Mouse (Mus musculus) embryonic facial prominence, embryonic 14.5 days (tissue): Measurements from ENCODE around the gene Rasa3. TPM values are rescaled to one million over a fixed set of nuclear protein-coding genes. Genes with fewer than 3 reads are reported as not detected.

Experiments
- ATAC-seq: fragments of 200-750 bp; cut with Nextera tagmentation; 2 replicates; pipeline ENCODE4 v1.8.0; 2017; ENCODE audit warnings: low read depth, moderate number of reproducible peaks, moderate TSS enrichment
- DNase-seq: peaks from one replicate; pipeline ENCODE4 v3.0.0-alpha.2; 2015; ENCODE audit warnings: low spot score
- H3K27ac ChIP-seq: fragments of 300-500 bp; sonication (generic); replicated peaks from 2 replicates; pipeline ENCODE4 v1.5.1; 2014; ENCODE audit warnings: low read depth, mild to moderate bottlenecking, low read length, moderate library complexity
- H3K27me3 ChIP-seq: fragments of 300-500 bp; sonication (generic); replicated peaks from 2 replicates; pipeline ENCODE4 v1.6.1; 2014; ENCODE audit warnings: low read length; ENCODE audit not compliant: control insufficient read depth, insufficient read depth
- H3K36me3 ChIP-seq: fragments of 300-500 bp; sonication (generic); 2 replicates; pipeline ENCODE4 v1.6.1; 2014; ENCODE audit warnings: low read length, mixed read lengths; ENCODE audit not compliant: control insufficient read depth, insufficient read depth
- H3K4me1 ChIP-seq: fragments of 300-500 bp; sonication (generic); 2 replicates; pipeline ENCODE4 v1.6.1; 2014; ENCODE audit warnings: antibody characterized with exemption, low read length; ENCODE audit not compliant: control insufficient read depth, insufficient read depth
- H3K4me2 ChIP-seq: fragments of 300-500 bp; sonication (generic); 2 replicates; pipeline ENCODE4 v1.6.1; 2014; ENCODE audit warnings: low read depth, mild to moderate bottlenecking, low read length, moderate library complexity, mixed read lengths
- H3K4me3 ChIP-seq: fragments of 300-500 bp; sonication (generic); 2 replicates; pipeline ENCODE4 v1.5.1; 2014; ENCODE audit warnings: low read depth, mild to moderate bottlenecking, low read length
- H3K9ac ChIP-seq: fragments of 300-500 bp; sonication (generic); 2 replicates; pipeline ENCODE4 v1.6.1; 2014; ENCODE audit warnings: low read depth, mild to moderate bottlenecking, low read length, moderate library complexity, mixed read lengths
- H3K9me3 ChIP-seq: fragments of 300-500 bp; sonication (generic); 2 replicates; pipeline ENCODE4 v1.6.1; 2016; ENCODE audit warnings: low read length; ENCODE audit not compliant: control insufficient read depth
- WGBS: fragments of 180-500 bp; shearing (Covaris S2); extraction: QIAGEN DNeasy Blood & Tissue Kit; methylation state at CpG from one replicate; pipeline ENCODE4 v1.1.7; 2014; 5-methylcytosine and 5-hydroxymethylcytosine counted together
- polyA plus RNA-seq: library from polyadenylated mRNA; unstranded; fragments of >200 nt; fragmentation: Nextera tagmentation; extraction: Ambion mirVana; gene quantifications from 2 replicates; pipeline ENCODE4 v1.2.1, GENCODE M21; 2014

The Rasa3 gene
- polyA plus RNA-seq, 1 experiment from 2014 or later, result 39.4 TPM

GRCm38 (mm10) chr8:13626114-13626513 is 51.3 kb downstream of the Rasa3 start:
- WGBS, result 88% methylated on average over 10 of the region's 10 CpGs
- Histone ChIP-seq H3K27ac (no peak overlapping the region), H3K27me3 (no peaks in the 10 kb centered on the region), H3K4me2 (no peak overlapping the region), H3K4me1 (peaks cover 34% of the 10 kb centered on the region), H3K9ac (no peak overlapping the region), H3K4me3 (no peak overlapping the region), H3K9me3 (no peaks in the 10 kb centered on the region), H3K36me3 (peaks cover 9% of the 10 kb centered on the region; the same call in 1 of the 2 replicates)
- ATAC-seq, result no peak
- no peak for DNase-seq

- H3K4me1 ChIP-seq, result peaks cover 34% of the 10 kb centered on the region
- H3K36me3 ChIP-seq, result peaks cover 9% of the 10 kb centered on the region; the same call in 1 of the 2 replicates
- no peak overlapping the region for H3K4me3 ChIP-seq
- H3K9ac ChIP-seq, result no peak overlapping the region
- 60% methylated on average over 5 of the region's 5 CpGs for WGBS
- ATAC-seq, result no peak
- H3K9me3 ChIP-seq, result no peaks in the 10 kb centered on the region
- no peaks in the 10 kb centered on the region for H3K27me3 ChIP-seq
- DNase-seq, result no peak
- H3K27ac ChIP-seq, result peak overlapping the region; percentile 64; the same call in 1 of the 2 replicates
- H3K4me2 ChIP-seq, result no peak overlapping the region
Observed at GRCm38 (mm10) chr8:13625281-13625970, 52.0 kb downstream of the Rasa3 start.

- 17% methylated on average over 11 of the region's 11 CpGs for WGBS
- Histone ChIP-seq H3K4me3 (no peak overlapping the region), H3K27me3 (no peaks in the 10 kb centered on the region), H3K4me2 (no peak overlapping the region), H3K9ac (no peak overlapping the region), H3K9me3 (no peaks in the 10 kb centered on the region), H3K27ac (peak overlapping the region; percentile 64; the same call in 1 of the 2 replicates), H3K4me1 (peaks cover 31% of the 10 kb centered on the region), H3K36me3 (peaks cover 9% of the 10 kb centered on the region; the same call in 1 of the 2 replicates)
- ATAC-seq (peak; percentile 41; the same call in 1 of the 2 replicates), DNase-seq (peak; percentile 65)
Observed at GRCm38 (mm10) chr8:13624863-13625262, 52.5 kb downstream of the Rasa3 start.

GRCm38 (mm10) chr8:13623911-13624421 is 53.4 kb downstream of the Rasa3 start:
- Histone ChIP-seq H3K4me3 (no peak overlapping the region), H3K4me2 (peak overlapping the region; percentile 6; the same call in 1 of the 2 replicates), H3K27ac (peak overlapping the region; percentile 64), H3K9me3 (no peaks in the 10 kb centered on the region), H3K27me3 (no peaks in the 10 kb centered on the region), H3K4me1 (peaks cover 27% of the 10 kb centered on the region), H3K9ac (0 out of 2 replicates have a peak overlapping the region, but pooled peaks have one; percentile 15), H3K36me3 (peaks cover 9% of the 10 kb centered on the region; the same call in 1 of the 2 replicates)
- DNase-seq, result peak; percentile 54
- peak; percentile 66 for ATAC-seq
- 29% methylated on average over 10 of the region's 10 CpGs for WGBS

- H3K4me2 ChIP-seq, result peak overlapping the region; percentile 6; the same call in 1 of the 2 replicates
- H3K27me3 ChIP-seq, result no peaks in the 10 kb centered on the region
- peak; percentile 72 for DNase-seq
- WGBS, result 24% methylated on average over 9 of the region's 9 CpGs
- no peaks in the 10 kb centered on the region for H3K9me3 ChIP-seq
- peaks cover 9% of the 10 kb centered on the region; the same call in 1 of the 2 replicates for H3K36me3 ChIP-seq
- peaks cover 27% of the 10 kb centered on the region for H3K4me1 ChIP-seq
- H3K27ac ChIP-seq, result peak overlapping the region; percentile 64
- no peak overlapping the region for H3K4me3 ChIP-seq
- peak; percentile 55; the same call in 1 of the 2 replicates for ATAC-seq
- peak overlapping the region; percentile 34; the same call in 1 of the 2 replicates for H3K9ac ChIP-seq
Observed at GRCm38 (mm10) chr8:13623038-13623750, 54.2 kb downstream of the Rasa3 start.

- no peaks in the 10 kb centered on the region for H3K9me3 ChIP-seq
- no peak overlapping the region for H3K4me2 ChIP-seq
- H3K9ac ChIP-seq, result no peak overlapping the region
- H3K27me3 ChIP-seq, result no peaks in the 10 kb centered on the region
- H3K36me3 ChIP-seq, result no peaks in the 10 kb centered on the region
- ATAC-seq, result no peak
- DNase-seq, result no peak
- H3K4me1 ChIP-seq, result peaks cover 24% of the 10 kb centered on the region
- H3K4me3 ChIP-seq, result no peak overlapping the region
- H3K27ac ChIP-seq, result no peak overlapping the region
- WGBS, result 85% methylated on average over 9 of the region's 9 CpGs
Observed at GRCm38 (mm10) chr8:13620226-13620920, 57.0 kb downstream of the Rasa3 start.

- Histone ChIP-seq H3K4me1 (peaks cover 6% of the 10 kb centered on the region; the same call in 1 of the 2 replicates), H3K4me3 (no peak overlapping the region), H3K9me3 (0 out of 2 replicates have a peak, but pooled peaks cover 3% of the 10 kb centered on the region), H3K27me3 (no peaks in the 10 kb centered on the region), H3K27ac (no peak overlapping the region), H3K9ac (no peak overlapping the region), H3K4me2 (no peak overlapping the region), H3K36me3 (peaks cover 12% of the 10 kb centered on the region)
- 82% methylated on average over 17 of the region's 17 CpGs for WGBS
- DNase-seq (no peak), ATAC-seq (no peak)
Observed at GRCm38 (mm10) chr8:13616831-13617505, 60.4 kb downstream of the Rasa3 start.
